Mouse (Mus musculus) heart, adult 2 months (tissue): ENCODE data around the gene Scn4b. TPM values are rescaled to one million over a fixed set of nuclear protein-coding genes. Genes with fewer than 3 reads are reported as not detected.

Source experiments
- DNase-seq, 2 experiments: peaks; one replicate each; pipeline ENCODE4 v3.0.0; 2021
- H3K27ac ChIP-seq: fragments of 200-600 bp; 2 replicates; pipeline ENCODE4 v1.8.1; 2022
- H3K27me3 ChIP-seq: fragments of 200-500 bp; 2 replicates; pipeline ENCODE4 v1.6.1; 2012; ENCODE audit warnings: mild to moderate bottlenecking, low read length, inconsistent platforms, mixed read lengths; ENCODE audit not compliant: control insufficient read depth, insufficient read depth
- H3K36me3 ChIP-seq: fragments of 200-500 bp; 2 replicates; pipeline ENCODE4 v1.6.1; 2012; ENCODE audit warnings: low read length, inconsistent platforms; ENCODE audit not compliant: control insufficient read depth, insufficient read depth
- H3K4me1 ChIP-seq: fragments of 200-500 bp; 2 replicates; pipeline ENCODE4 v1.6.1; 2011; ENCODE audit warnings: low read length; ENCODE audit not compliant: control insufficient read depth, insufficient read depth
- H3K4me3 ChIP-seq: fragments of 200-600 bp; 2 replicates; pipeline ENCODE4 v1.8.1; 2022
- H3K79me2 ChIP-seq: fragments of 200-500 bp; replicated peaks from 2 replicates; pipeline ENCODE4 v1.6.1; 2012; ENCODE audit warnings: mild to moderate bottlenecking, inconsistent platforms, low read length, moderate library complexity, mixed read lengths; ENCODE audit not compliant: control insufficient read depth, insufficient read depth
- H3K9ac ChIP-seq: fragments of 200-500 bp; 2 replicates; pipeline ENCODE4 v1.6.1; 2012; ENCODE audit warnings: low read depth, mild to moderate bottlenecking, control low read depth, inconsistent platforms, low read length, mixed read lengths
- CTCF ChIP-seq: fragments of 200-600 bp; IDR thresholded peaks from 2 replicates; pipeline ENCODE4 v1.8.1; 2022; ENCODE audit warnings: antibody characterized with exemption, mild to moderate bottlenecking, moderate library complexity
- EP300 ChIP-seq: fragments of 200-500 bp; IDR thresholded peaks from 2 replicates; pipeline ENCODE4 v1.6.1; 2011; ENCODE audit warnings: low read depth, low read length, control low read depth; ENCODE audit not compliant: insufficient read depth
- POLR2A ChIP-seq: fragments of 200-500 bp; IDR thresholded peaks from 2 replicates; pipeline ENCODE4 v1.6.1; 2011; ENCODE audit warnings: mild to moderate bottlenecking, low read depth, low read length, control low read depth; ENCODE audit not compliant: insufficient read depth
- WGBS: fragments of 180-500 bp; shearing (Covaris S2); methylation state at CpG from one replicate; pipeline ENCODE4 v1.1.7; 2018; 5-methylcytosine and 5-hydroxymethylcytosine counted together
- intact Hi-C: fragments of 180-260 bp; cut with DNase I; formaldehyde crosslinking; loops from one replicate; pipeline ENCODE4 v1.15.1; 2025
- polyA plus RNA-seq: library from polyadenylated mRNA; depleted of rRNA; stranded (reverse); fragments of >200 nt; gene quantifications from 2 replicates; pipeline ENCODE4 v1.2.3, GENCODE M21; 2012
- total RNA-seq, 2 experiments: library from RNA; stranded (reverse); gene quantifications; 2 replicates each; pipeline ENCODE4 v1.2.3; 2021

Scn4b gene
- total and polyA plus RNA-seq, 3 experiments: 5.1 to 16.9 (median 14.2) TPM

DNA sequence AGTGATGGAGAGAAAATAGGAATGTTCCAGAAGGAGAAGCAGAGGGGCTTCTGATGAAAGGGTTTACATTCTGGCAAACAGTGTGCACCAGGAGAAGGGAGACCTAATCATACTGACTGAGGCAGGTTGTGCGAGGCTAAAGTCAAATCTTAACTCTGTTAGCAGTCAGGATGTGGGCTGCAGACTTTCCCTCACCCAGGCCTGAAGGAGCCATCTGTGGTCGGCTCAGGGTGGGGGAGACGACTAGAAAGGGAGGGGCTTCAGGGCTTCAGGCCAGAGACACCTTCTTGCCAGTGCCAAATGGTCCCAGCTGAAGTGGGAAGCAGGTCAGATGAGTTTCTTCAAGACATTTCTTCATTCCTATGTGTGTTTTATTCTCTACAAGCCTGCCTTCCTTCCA lies 39.8 kb upstream of the Scn4b start:
- 26% methylated on average over 3 of the region's 3 CpGs for WGBS
- Histone ChIP-seq H3K4me3 (no peak overlapping the region), H3K36me3 (no peaks in the 10 kb centered on the region), H3K27ac (no peak overlapping the region), H3K4me1 (no peaks in the 10 kb centered on the region), H3K9ac (no peak overlapping the region), H3K27me3 (peaks cover 2% of the 10 kb centered on the region; the same call in 1 of the 2 replicates), H3K79me2 (no peaks in the 10 kb centered on the region)
- intact Hi-C loops: no loop called here
- no peak for DNase-seq
- no peak for TF ChIP-seq EP300
- TF ChIP-seq POLR2A: no peak
- TF ChIP-seq CTCF: no peak

- WGBS: 92% methylated on average over 1 of the region's 1 CpGs
- no peak for DNase-seq
- Histone ChIP-seq H3K79me2 (no peaks in the 10 kb centered on the region), H3K27ac (no peak overlapping the region), H3K4me1 (no peaks in the 10 kb centered on the region), H3K36me3 (no peaks in the 10 kb centered on the region), H3K4me3 (no peak overlapping the region), H3K27me3 (no peaks in the 10 kb centered on the region), H3K9ac (no peak overlapping the region)
- TF ChIP-seq POLR2A (no peak), EP300 (no peak), CTCF (no peak)
- intact Hi-C loops: no loop called here
Observed at GRCm38 (mm10) chr9:45102528-45102927, 35.7 kb upstream of the Scn4b start.

- no peak for DNase-seq
- Histone ChIP-seq H3K79me2 (no peaks in the 10 kb centered on the region), H3K36me3 (no peaks in the 10 kb centered on the region), H3K4me3 (no peak overlapping the region), H3K27ac (no peak overlapping the region), H3K4me1 (no peaks in the 10 kb centered on the region), H3K9ac (no peak overlapping the region), H3K27me3 (no peaks in the 10 kb centered on the region)
- no peak for TF ChIP-seq EP300
- TF ChIP-seq POLR2A: no peak
- TF ChIP-seq CTCF: no peak
- intact Hi-C loops: no loop called here
- WGBS: 26% methylated on average over 11 of the region's 11 CpGs
Observed at GRCm38 (mm10) chr9:45103211-45103979, 34.8 kb upstream of the Scn4b start.

GRCm38 (mm10) chr9:45105596-45106374 lies 32.4 kb upstream of the Scn4b start:
- no peak for TF ChIP-seq CTCF
- TF ChIP-seq EP300: no peak
- TF ChIP-seq POLR2A: no peak
- H3K4me3 ChIP-seq: no peak overlapping the region
- no peak for DNase-seq
- H3K27ac ChIP-seq: no peak overlapping the region
- 81% methylated on average over 2 of the region's 2 CpGs for WGBS
- no peaks in the 10 kb centered on the region for H3K79me2 ChIP-seq
- no peaks in the 10 kb centered on the region for H3K4me1 ChIP-seq
- intact Hi-C loops: no loop called here
- H3K9ac ChIP-seq: no peak overlapping the region
- H3K36me3 ChIP-seq: no peaks in the 10 kb centered on the region
- H3K27me3 ChIP-seq: no peaks in the 10 kb centered on the region

GRCm38 (mm10) chr9:45115706-45116105 lies 22.5 kb upstream of the Scn4b start:
- TF ChIP-seq POLR2A: no peak
- TF ChIP-seq EP300: no peak
- TF ChIP-seq CTCF: no peak
- intact Hi-C loops: no loop called here
- H3K27ac ChIP-seq: no peak overlapping the region
- H3K9ac ChIP-seq: no peak overlapping the region
- 16% methylated on average over 14 of the region's 14 CpGs for WGBS
- H3K27me3 ChIP-seq: no peaks in the 10 kb centered on the region; the same call in 1 of the 2 replicates
- H3K4me3 ChIP-seq: no peak overlapping the region
- H3K4me1 ChIP-seq: no peaks in the 10 kb centered on the region
- no peaks in the 10 kb centered on the region for H3K36me3 ChIP-seq
- DNase-seq: no peak
- no peaks in the 10 kb centered on the region for H3K79me2 ChIP-seq

DNA sequence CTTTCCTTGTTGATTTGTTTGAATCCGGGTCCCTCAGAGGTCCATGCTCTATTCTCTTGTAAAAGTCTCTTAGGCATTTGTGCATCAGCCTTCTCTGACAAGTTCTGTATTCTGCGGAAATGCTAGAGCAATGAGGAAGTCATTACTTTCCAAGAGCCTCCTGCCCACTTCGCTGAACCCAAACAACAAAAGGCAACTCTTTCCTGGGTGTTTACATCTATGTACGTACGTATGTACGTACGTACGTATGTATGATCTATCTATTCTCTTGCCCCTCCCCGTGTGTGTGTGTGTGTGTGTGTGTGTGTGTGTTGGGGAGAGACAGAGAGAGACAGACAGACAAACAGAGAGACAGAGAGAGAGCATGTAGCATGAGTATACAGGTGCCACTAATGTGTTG lies 21.4 kb upstream of the Scn4b start:
- H3K9ac ChIP-seq: no peak overlapping the region
- no peaks in the 10 kb centered on the region; the same call in 1 of the 2 replicates for H3K27me3 ChIP-seq
- DNase-seq: no peak
- WGBS: 64% methylated on average over 9 of the region's 9 CpGs
- intact Hi-C loops: no loop called here
- no peaks in the 10 kb centered on the region; the same call in 1 of the 2 replicates for H3K4me1 ChIP-seq
- no peak overlapping the region for H3K4me3 ChIP-seq
- H3K79me2 ChIP-seq: no peaks in the 10 kb centered on the region
- no peak for TF ChIP-seq CTCF
- no peak for TF ChIP-seq EP300
- no peak for TF ChIP-seq POLR2A
- no peak overlapping the region for H3K27ac ChIP-seq
- no peaks in the 10 kb centered on the region for H3K36me3 ChIP-seq
